Mouse (Mus musculus): ENCODE data around the gene Krt33a. TPM values are rescaled to one million over a fixed set of nuclear protein-coding genes. Genes with fewer than 3 reads are reported as not detected.

The Krt33a gene
- polyA plus RNA-seq, 1 experiment: not detected

DNA sequence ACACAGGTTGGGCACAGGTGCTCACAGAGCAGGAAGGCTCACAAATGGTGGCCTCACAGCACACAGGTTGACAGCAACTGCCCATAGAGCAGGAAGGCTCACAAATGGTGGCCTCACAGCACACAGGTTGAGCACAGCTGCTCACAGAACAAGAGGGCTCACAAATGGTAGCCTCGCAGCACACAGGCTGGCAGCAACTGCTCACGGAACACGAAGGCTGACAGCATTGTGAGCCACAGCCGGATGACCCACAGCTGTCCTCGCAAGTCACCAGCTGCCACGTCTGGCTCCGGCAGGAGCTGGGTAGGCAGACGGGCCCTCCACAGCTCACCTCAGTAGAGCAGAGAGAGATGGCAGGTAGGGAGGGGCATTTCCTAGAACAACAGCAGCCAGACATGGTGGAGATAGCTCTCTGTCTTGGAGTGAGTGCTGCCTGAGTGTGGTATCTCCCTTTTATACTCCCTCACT is 29.8 kb downstream of the Krt33a start, which contains the start of gene Krtap16-1:
Krtap16-1 (minus strand) TSS at position 418 of the 468 bp plus-strand sequence.
- Histone ChIP-seq H3K4me2 (ENCODE audit: low read depth) (peak within 1 kb of the TSS; percentile 32), H3K4me3 (no peak within 1 kb of the TSS), H3ac (ENCODE audit: control insufficient read depth, insufficient read length) (no peak within 1 kb of the TSS), H3K79me2 (ENCODE audit: control insufficient read depth, insufficient read depth) (no peaks in the 10 kb centered on the region), H3K36me3 (ENCODE audit: control insufficient read depth, insufficient read depth) (no peaks in the 10 kb centered on the region), H3K27me3 (ENCODE audit: control insufficient read depth, insufficient read depth, insufficient read length) (peaks cover 4% of the 10 kb centered on the region)
- TF ChIP-seq POLR2AphosphoS2 (IDR thresholded peaks at IDR 0.05; ENCODE audit: insufficient read length, low read depth) (no peak), CEBPB (IDR thresholded peaks at IDR 0.05; ENCODE audit: insufficient read depth, poor library complexity, severe bottlenecking) (no peak), E2F4 (IDR thresholded peaks at IDR 0.05; ENCODE audit: insufficient read depth) (no peak), MYOG (IDR thresholded peaks at IDR 0.05; ENCODE audit: control insufficient read depth in 1 of 3, insufficient read depth in 1 of 3, insufficient read length in 2 of 3, low read depth in 2 of 3) (peak in 2 of 3 experiments; percentile 75 to 86), TCF3 (IDR thresholded peaks at IDR 0.05; ENCODE audit: insufficient read length, low read depth) (peak; percentile 85), SRF (IDR thresholded peaks at IDR 0.05; ENCODE audit: control insufficient read depth, insufficient read length, low read depth) (no peak), MYOD1 (IDR thresholded peaks at IDR 0.05; ENCODE audit: control insufficient read depth in 1 of 3, insufficient read length in 2 of 3, low read depth in 2 of 3) (peak in 2 of 3 experiments; percentile 83 to 94), POLR2A (IDR thresholded peaks at IDR 0.05; ENCODE audit: insufficient read length, low read depth) (no peak), MAX (IDR thresholded peaks at IDR 0.05; ENCODE audit: low read depth) (no peak), USF1 (IDR thresholded peaks at IDR 0.05; ENCODE audit: low read depth) (no peak), REST (IDR thresholded peaks at IDR 0.05; ENCODE audit: insufficient read depth, insufficient read length) (no peak), TCF12 (IDR thresholded peaks at IDR 0.05; ENCODE audit: insufficient read depth, poor library complexity, severe bottlenecking) (no peak)

DNA sequence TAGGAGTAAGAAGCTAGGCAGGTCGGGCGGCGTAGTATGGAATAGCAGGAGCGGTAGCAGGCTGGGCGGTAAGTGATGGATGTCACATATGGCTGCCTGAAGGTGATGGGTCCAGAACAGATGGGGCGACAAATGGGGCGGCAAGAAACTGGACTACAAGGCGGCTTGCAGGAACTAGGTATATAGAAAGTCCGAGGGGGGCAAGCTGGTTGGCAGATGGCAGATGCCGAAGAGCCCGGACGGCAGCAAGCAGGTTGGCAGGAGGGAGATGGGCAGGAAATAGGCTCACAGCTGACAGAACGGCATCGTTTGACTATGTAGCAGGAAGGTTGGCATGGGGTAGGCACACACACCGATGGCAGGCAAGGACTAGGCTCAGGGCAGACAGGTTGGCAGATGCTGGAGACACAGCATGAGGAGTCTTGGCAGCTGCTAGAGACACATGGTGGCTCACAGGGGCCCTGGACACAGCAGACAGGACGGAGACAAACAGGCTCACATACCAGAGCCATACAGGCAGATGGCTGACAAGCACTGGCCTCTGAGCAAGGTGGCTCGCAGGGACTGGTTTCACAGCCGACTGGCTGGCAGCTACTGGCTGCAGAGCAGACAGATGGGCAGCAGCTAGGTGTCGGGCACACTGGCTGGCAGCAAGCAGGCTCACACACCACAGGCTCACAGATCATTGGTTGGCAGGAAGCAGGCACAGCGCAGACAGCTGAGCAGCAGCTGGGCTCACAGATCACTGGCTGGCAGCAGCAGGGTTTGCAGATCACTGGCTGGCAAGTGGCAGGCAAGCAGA is 30.5 kb downstream of the Krt33a start:
- H3ac ChIP-seq (ENCODE audit: control insufficient read depth, insufficient read length): no peak overlapping the region
- peak overlapping the region; percentile 32 for H3K4me2 ChIP-seq (ENCODE audit: low read depth)
- no peaks in the 10 kb centered on the region for H3K79me2 ChIP-seq (ENCODE audit: control insufficient read depth, insufficient read depth)
- TF ChIP-seq MYOD1 (IDR thresholded peaks at IDR 0.05; ENCODE audit: control insufficient read depth in 1 of 3, insufficient read length in 2 of 3, low read depth in 2 of 3): peak in 2 of 3 experiments; percentile 87 to 97
- TF ChIP-seq MYOG (IDR thresholded peaks at IDR 0.05; ENCODE audit: control insufficient read depth in 1 of 3, insufficient read depth in 1 of 3, insufficient read length in 2 of 3, low read depth in 2 of 3): peak in 2 of 3 experiments; percentile 82 to 97
- TF ChIP-seq CEBPB (IDR thresholded peaks at IDR 0.05; ENCODE audit: insufficient read depth, poor library complexity, severe bottlenecking): no peak
- TF ChIP-seq TCF3 (IDR thresholded peaks at IDR 0.05; ENCODE audit: insufficient read length, low read depth): peak; percentile 92
- H3K4me3 ChIP-seq: no peak overlapping the region
- H3K36me3 ChIP-seq (ENCODE audit: control insufficient read depth, insufficient read depth): no peaks in the 10 kb centered on the region
- H3K27me3 ChIP-seq (ENCODE audit: control insufficient read depth, insufficient read depth, insufficient read length): peaks cover 11% of the 10 kb centered on the region

DNA sequence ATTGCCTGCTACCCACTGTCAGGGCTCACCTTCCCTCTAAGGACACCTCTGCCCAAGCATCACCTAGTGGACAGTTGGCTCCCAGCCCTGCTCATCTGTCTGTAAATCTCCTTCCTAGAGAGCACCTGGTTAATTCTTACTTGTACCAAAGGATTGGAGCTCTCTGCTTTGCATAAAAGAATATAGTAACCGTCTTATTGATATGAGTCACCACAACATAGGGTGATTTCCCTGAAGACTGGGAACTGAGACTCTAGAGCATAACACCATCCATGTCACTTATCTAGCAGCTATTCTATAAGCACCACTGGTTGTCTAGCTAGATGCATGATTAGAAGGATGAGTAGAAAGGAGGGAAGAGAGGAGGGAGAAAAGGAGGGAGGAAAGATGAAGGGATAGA is 32.6 kb downstream of the Krt33a start:
- Histone ChIP-seq H3K4me3 (no peak overlapping the region), H3K79me2 (ENCODE audit: control insufficient read depth, insufficient read depth) (no peaks in the 10 kb centered on the region), H3ac (ENCODE audit: control insufficient read depth, insufficient read length) (no peak overlapping the region), H3K4me2 (ENCODE audit: low read depth) (no peak overlapping the region), H3K36me3 (ENCODE audit: control insufficient read depth, insufficient read depth) (no peaks in the 10 kb centered on the region), H3K27me3 (ENCODE audit: control insufficient read depth, insufficient read depth, insufficient read length) (peaks cover 17% of the 10 kb centered on the region)
- TF ChIP-seq TCF3 (IDR thresholded peaks at IDR 0.05; ENCODE audit: insufficient read length, low read depth) (no peak), MYOD1 (IDR thresholded peaks at IDR 0.05; ENCODE audit: control insufficient read depth in 1 of 3, insufficient read length in 2 of 3, low read depth in 2 of 3) (no peak), POLR2A (IDR thresholded peaks at IDR 0.05; ENCODE audit: insufficient read length, low read depth) (no peak), TCF12 (IDR thresholded peaks at IDR 0.05; ENCODE audit: insufficient read depth, poor library complexity, severe bottlenecking) (no peak)

DNA sequence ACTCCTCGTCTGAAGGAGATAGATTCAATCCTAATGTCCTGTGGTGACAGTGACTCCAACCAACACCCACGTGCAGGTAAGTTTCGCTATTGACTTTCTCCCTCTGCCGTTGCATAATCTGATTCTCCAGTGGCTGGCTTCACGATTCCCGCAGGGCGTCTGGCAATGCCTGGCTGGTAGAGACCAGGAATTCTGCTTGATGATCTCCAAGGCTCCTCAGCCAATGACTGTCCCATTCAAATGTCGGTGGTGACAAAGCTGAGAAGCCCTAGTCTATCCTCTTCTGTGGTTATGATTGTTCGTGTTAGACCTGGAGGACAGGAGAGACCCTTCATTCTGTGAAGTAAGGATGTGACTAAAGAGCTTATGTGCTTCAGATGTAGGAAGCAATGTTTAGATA is 33.3 kb downstream of the Krt33a start:
- TF ChIP-seq SRF (IDR thresholded peaks at IDR 0.05; ENCODE audit: control insufficient read depth, insufficient read length, low read depth) (no peak), MYOD1 (IDR thresholded peaks at IDR 0.05; ENCODE audit: control insufficient read depth in 1 of 3, insufficient read length in 2 of 3, low read depth in 2 of 3) (no peak), POLR2AphosphoS2 (IDR thresholded peaks at IDR 0.05; ENCODE audit: insufficient read length, low read depth) (no peak), REST (IDR thresholded peaks at IDR 0.05; ENCODE audit: insufficient read depth, insufficient read length) (no peak), MAX (IDR thresholded peaks at IDR 0.05; ENCODE audit: low read depth) (no peak), POLR2A (IDR thresholded peaks at IDR 0.05; ENCODE audit: insufficient read length, low read depth) (no peak), CEBPB (IDR thresholded peaks at IDR 0.05; ENCODE audit: insufficient read depth, poor library complexity, severe bottlenecking) (no peak), TCF12 (IDR thresholded peaks at IDR 0.05; ENCODE audit: insufficient read depth, poor library complexity, severe bottlenecking) (no peak), USF1 (IDR thresholded peaks at IDR 0.05; ENCODE audit: low read depth) (no peak), MYOG (IDR thresholded peaks at IDR 0.05; ENCODE audit: control insufficient read depth in 1 of 3, insufficient read depth in 1 of 3, insufficient read length in 2 of 3, low read depth in 2 of 3) (no peak), TCF3 (IDR thresholded peaks at IDR 0.05; ENCODE audit: insufficient read length, low read depth) (no peak), E2F4 (IDR thresholded peaks at IDR 0.05; ENCODE audit: insufficient read depth) (no peak)
- Histone ChIP-seq H3K79me2 (ENCODE audit: control insufficient read depth, insufficient read depth) (no peaks in the 10 kb centered on the region), H3K4me2 (ENCODE audit: low read depth) (no peak overlapping the region), H3K4me3 (no peak overlapping the region), H3K27me3 (ENCODE audit: control insufficient read depth, insufficient read depth, insufficient read length) (peaks cover 17% of the 10 kb centered on the region), H3ac (ENCODE audit: control insufficient read depth, insufficient read length) (no peak overlapping the region), H3K36me3 (ENCODE audit: control insufficient read depth, insufficient read depth) (no peaks in the 10 kb centered on the region)
